Mouse (Mus musculus) limb, embryonic 12.5 days (tissue): ENCODE measurements around the gene Cnksr3. TPM values are rescaled to one million over a fixed set of nuclear protein-coding genes. Genes with fewer than 3 reads are reported as not detected.
A peak's percentile ranks its signal among the peaks of the same experiment; 100 is the strongest.

ENCODE experiments used
- ATAC-seq: fragments of 200-750 bp; cut with Nextera tagmentation; 2 replicates; pipeline ENCODE4 v1.8.0; 2017; ENCODE audit warnings: low read depth, moderate TSS enrichment; ENCODE audit not compliant: insufficient number of reproducible peaks, insufficient read depth, low FRiP score, low TSS enrichment
- H3K27ac ChIP-seq: fragments of 300-500 bp; sonication (generic); 2 replicates; pipeline ENCODE4 v1.5.1; 2016; ENCODE audit warnings: mild to moderate bottlenecking, moderate library complexity
- H3K27me3 ChIP-seq: fragments of 300-500 bp; sonication (generic); 2 replicates; pipeline ENCODE4 v1.6.1; 2016; ENCODE audit warnings: mild to moderate bottlenecking, moderate library complexity
- H3K36me3 ChIP-seq: fragments of 300-500 bp; sonication (generic); 2 replicates; pipeline ENCODE4 v1.6.1; 2016; ENCODE audit warnings: mild to moderate bottlenecking, moderate library complexity
- H3K4me1 ChIP-seq: fragments of 300-500 bp; sonication (generic); replicated peaks from 2 replicates; pipeline ENCODE4 v1.6.1; 2016
- H3K4me2 ChIP-seq: fragments of 300-500 bp; sonication (generic); 2 replicates; pipeline ENCODE4 v1.6.1; 2016; ENCODE audit warnings: mild to moderate bottlenecking, moderate library complexity
- H3K4me3 ChIP-seq: fragments of 300-500 bp; sonication (generic); replicated peaks from 2 replicates; pipeline ENCODE4 v1.5.1; 2016; ENCODE audit warnings: mild to moderate bottlenecking
- H3K9ac ChIP-seq: fragments of 300-500 bp; sonication (generic); replicated peaks from 2 replicates; pipeline ENCODE4 v1.6.1; 2016; ENCODE audit warnings: mild to moderate bottlenecking, moderate library complexity
- H3K9me3 ChIP-seq: fragments of 300-500 bp; sonication (generic); 2 replicates; pipeline ENCODE4 v1.6.1; 2016; ENCODE audit warnings: mild to moderate bottlenecking, moderate library complexity
- WGBS: fragments of 180-500 bp; shearing (Covaris S2); methylation state at CpG from one replicate; pipeline ENCODE4 v1.1.7; 2016; 5-methylcytosine and 5-hydroxymethylcytosine counted together
- polyA plus RNA-seq: library from polyadenylated mRNA; unstranded; fragments of >200 nt; fragmentation: Nextera tagmentation; extraction: Ambion mirVana; gene quantifications from 2 replicates; pipeline ENCODE4 v1.2.1, GENCODE M21; 2016

Cnksr3 gene
- polyA plus RNA-seq, 1 experiment from 2014 or later, result 14.4 TPM

DNA sequence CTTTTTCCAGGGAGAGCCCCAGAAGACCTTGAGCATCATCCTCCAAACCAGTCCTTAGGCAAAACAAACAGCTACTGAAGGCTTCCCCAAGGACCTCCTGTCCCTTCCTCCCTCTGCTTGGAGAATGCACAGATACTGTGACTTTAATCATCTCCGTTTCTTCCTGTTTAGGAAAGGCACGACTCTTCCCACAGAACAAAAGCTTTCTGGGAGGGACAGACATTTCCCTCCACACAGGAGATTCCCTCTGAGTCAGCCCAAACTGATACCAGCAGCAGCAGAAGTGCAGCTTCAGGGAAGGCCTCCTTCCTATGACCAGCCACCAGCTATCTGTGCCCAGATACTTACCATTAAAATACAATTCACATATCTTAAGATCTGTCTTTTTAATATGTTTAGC lies 37.6 kb downstream of the Cnksr3 start:
- Histone ChIP-seq H3K27ac (no peak overlapping the region), H3K4me1 (peaks cover 22% of the 10 kb centered on the region; the same call in 1 of the 2 replicates), H3K4me2 (no peak overlapping the region), H3K9me3 (no peaks in the 10 kb centered on the region), H3K9ac (no peak overlapping the region), H3K27me3 (no peaks in the 10 kb centered on the region), H3K4me3 (no peak overlapping the region), H3K36me3 (0 out of 2 replicates have a peak, but pooled peaks cover 4% of the 10 kb centered on the region)
- 60% methylated on average over 2 of the region's 2 CpGs for WGBS
- ATAC-seq, result no peak

GRCm38 (mm10) chr10:7173098-7173497 lies 38.9 kb downstream of the Cnksr3 start:
- Histone ChIP-seq H3K4me3 (no peak overlapping the region), H3K9me3 (no peaks in the 10 kb centered on the region), H3K27ac (no peak overlapping the region), H3K4me1 (peaks cover 22% of the 10 kb centered on the region; the same call in 1 of the 2 replicates), H3K36me3 (0 out of 2 replicates have a peak, but pooled peaks cover 4% of the 10 kb centered on the region), H3K4me2 (no peak overlapping the region), H3K27me3 (no peaks in the 10 kb centered on the region), H3K9ac (no peak overlapping the region)
- ATAC-seq, result no peak
- whole genome bisulfite sequencing, result 85% methylated on average over 1 of the region's 1 CpGs

- no peak for ATAC-seq
These were observed 41.6 kb downstream of the Cnksr3 start for GRCm38 (mm10) chr10:7170434-7170833.

DNA sequence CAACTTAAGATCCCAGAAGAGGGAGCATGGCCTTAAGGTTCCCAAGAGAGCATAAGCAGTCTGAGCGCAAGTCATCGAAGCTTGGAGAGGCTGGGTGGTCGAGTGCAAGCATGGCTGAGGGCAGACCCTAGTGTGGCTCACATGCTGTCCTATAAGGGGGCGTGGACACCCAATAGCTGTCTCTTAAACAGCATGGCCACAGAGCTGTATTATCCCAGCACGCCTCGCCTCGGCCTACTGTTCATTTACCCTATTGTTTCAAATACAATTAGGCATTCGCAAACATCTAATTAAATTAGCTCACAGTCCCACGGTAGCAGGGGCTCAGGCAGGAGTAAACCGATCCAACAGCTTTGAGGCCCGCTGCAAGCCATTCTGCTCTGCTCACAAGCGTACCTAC lies 49.0 kb downstream of the Cnksr3 start:
- Histone ChIP-seq H3K36me3 (peaks cover 4% of the 10 kb centered on the region; the same call in 1 of the 2 replicates), H3K9ac (no peak overlapping the region), H3K27ac (0 out of 2 replicates have a peak overlapping the region, but pooled peaks have one; percentile 29), H3K4me1 (peaks cover 43% of the 10 kb centered on the region), H3K9me3 (0 out of 2 replicates have a peak, but pooled peaks cover 7% of the 10 kb centered on the region), H3K4me2 (no peak overlapping the region), H3K27me3 (no peaks in the 10 kb centered on the region), H3K4me3 (no peak overlapping the region)
- 69% methylated on average over 12 of the region's 12 CpGs for WGBS
- no peak for ATAC-seq

More at GRCm38 (mm10) chr10:7170434-7170833, 41.6 kb downstream of the Cnksr3 start:
- 85% methylated on average over 3 of the region's 3 CpGs for WGBS
- Histone ChIP-seq H3K4me1 (0 out of 2 replicates have a peak, but pooled peaks cover 5% of the 10 kb centered on the region), H3K27me3 (no peaks in the 10 kb centered on the region), H3K9me3 (0 out of 2 replicates have a peak, but pooled peaks cover under 1% of the 10 kb centered on the region), H3K4me2 (no peak overlapping the region), H3K9ac (no peak overlapping the region), H3K4me3 (no peak overlapping the region), H3K36me3 (0 out of 2 replicates have a peak, but pooled peaks cover 4% of the 10 kb centered on the region), H3K27ac (no peak overlapping the region)

DNA sequence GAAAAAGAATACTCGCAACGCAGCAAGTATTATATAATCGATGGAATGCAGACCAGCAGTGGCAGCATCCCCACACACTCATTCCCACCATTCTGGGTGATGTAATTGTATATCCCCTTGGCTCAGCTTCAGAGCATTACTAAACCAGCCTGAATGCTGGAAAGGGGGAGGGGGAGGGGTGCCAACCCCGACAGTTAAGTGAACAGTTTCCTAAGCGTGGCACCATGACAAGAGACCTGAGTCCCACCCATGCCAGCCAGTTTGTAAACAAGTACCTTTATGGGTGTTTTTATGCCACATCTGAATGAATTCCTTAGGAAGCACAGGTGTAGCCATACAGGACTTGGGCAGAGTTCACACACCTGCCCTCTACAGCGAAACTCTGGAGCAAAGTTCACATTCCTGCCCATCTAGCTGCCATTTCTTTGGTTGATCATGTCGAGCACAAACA lies 53.0 kb downstream of the Cnksr3 start:
- H3K9me3 ChIP-seq, result no peaks in the 10 kb centered on the region
- H3K4me1 ChIP-seq, result peaks cover 49% of the 10 kb centered on the region
- no peaks in the 10 kb centered on the region for H3K27me3 ChIP-seq
- no peak; the same call in 1 of the 2 replicates for ATAC-seq
- H3K4me2 ChIP-seq, result peak overlapping the region; percentile 31
- H3K9ac ChIP-seq, result no peak overlapping the region
- H3K27ac ChIP-seq, result peak overlapping the region; percentile 70
- H3K36me3 ChIP-seq, result peaks cover 12% of the 10 kb centered on the region
- no peak overlapping the region for H3K4me3 ChIP-seq
- 48% methylated on average over 7 of the region's 7 CpGs for WGBS

- Histone ChIP-seq H3K9me3 (no peaks in the 10 kb centered on the region), H3K9ac (no peak overlapping the region), H3K4me2 (peak overlapping the region; percentile 31), H3K4me3 (no peak overlapping the region), H3K27ac (peak overlapping the region; percentile 70), H3K27me3 (no peaks in the 10 kb centered on the region), H3K4me1 (peaks cover 45% of the 10 kb centered on the region), H3K36me3 (peaks cover 16% of the 10 kb centered on the region)
- 34% methylated on average over 15 of the region's 15 CpGs for whole genome bisulfite sequencing
- peak; percentile 50; the same call in 1 of the 2 replicates for ATAC-seq
These were observed 53.6 kb downstream of the Cnksr3 start for GRCm38 (mm10) chr10:7158285-7159060.

DNA sequence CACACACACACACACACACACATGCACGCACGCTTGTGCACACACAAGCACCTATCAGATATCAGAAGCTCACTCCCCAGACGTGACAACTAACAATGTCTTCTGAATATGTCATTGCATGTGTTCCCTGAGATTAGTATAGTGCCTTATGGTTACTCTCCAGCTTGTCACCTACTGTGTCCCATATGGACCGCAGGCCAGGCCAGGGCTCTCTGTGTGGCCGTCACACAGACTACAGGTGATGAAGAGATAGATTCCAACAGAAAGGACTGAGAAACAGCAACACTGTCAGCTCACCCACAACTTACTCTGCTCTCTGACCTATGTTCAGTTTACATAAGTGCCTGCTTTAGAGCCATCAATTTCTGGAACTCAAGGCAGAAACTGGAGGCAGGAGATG lies 57.2 kb downstream of the Cnksr3 start:
- Histone ChIP-seq H3K36me3 (peaks cover 32% of the 10 kb centered on the region), H3K4me1 (peaks cover 29% of the 10 kb centered on the region), H3K9me3 (no peaks in the 10 kb centered on the region), H3K27me3 (no peaks in the 10 kb centered on the region), H3K9ac (no peak overlapping the region), H3K4me3 (no peak overlapping the region), H3K27ac (no peak overlapping the region), H3K4me2 (no peak overlapping the region)
- 89% methylated on average over 5 of the region's 5 CpGs for WGBS
- no peak for ATAC-seq

DNA sequence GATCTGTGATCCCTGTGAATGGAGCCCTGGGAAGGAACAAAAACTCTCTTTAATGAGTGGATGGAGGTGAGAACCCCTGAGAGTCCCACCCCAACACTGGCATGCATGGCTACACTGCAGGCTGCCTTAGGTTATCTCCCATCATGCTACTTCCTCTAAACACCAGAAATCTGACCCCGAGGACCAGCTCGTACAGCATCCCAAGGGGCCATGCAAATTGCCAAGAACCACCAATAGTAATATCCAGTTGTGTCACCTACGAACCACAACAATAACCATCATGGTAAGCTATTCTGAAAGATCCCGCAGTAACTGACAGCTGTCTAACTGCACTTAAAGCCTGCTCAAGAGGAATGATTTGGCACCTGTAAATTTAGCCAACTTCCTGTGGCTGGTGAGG lies 59.1 kb downstream of the Cnksr3 start:
- Histone ChIP-seq H3K27me3 (no peaks in the 10 kb centered on the region), H3K36me3 (peaks cover 40% of the 10 kb centered on the region), H3K9ac (no peak overlapping the region), H3K4me3 (no peak overlapping the region), H3K27ac (no peak overlapping the region), H3K4me2 (no peak overlapping the region), H3K9me3 (no peaks in the 10 kb centered on the region), H3K4me1 (peaks cover 9% of the 10 kb centered on the region; the same call in 1 of the 2 replicates)
- no peak for ATAC-seq
- WGBS, result 83% methylated on average over 4 of the region's 4 CpGs

DNA sequence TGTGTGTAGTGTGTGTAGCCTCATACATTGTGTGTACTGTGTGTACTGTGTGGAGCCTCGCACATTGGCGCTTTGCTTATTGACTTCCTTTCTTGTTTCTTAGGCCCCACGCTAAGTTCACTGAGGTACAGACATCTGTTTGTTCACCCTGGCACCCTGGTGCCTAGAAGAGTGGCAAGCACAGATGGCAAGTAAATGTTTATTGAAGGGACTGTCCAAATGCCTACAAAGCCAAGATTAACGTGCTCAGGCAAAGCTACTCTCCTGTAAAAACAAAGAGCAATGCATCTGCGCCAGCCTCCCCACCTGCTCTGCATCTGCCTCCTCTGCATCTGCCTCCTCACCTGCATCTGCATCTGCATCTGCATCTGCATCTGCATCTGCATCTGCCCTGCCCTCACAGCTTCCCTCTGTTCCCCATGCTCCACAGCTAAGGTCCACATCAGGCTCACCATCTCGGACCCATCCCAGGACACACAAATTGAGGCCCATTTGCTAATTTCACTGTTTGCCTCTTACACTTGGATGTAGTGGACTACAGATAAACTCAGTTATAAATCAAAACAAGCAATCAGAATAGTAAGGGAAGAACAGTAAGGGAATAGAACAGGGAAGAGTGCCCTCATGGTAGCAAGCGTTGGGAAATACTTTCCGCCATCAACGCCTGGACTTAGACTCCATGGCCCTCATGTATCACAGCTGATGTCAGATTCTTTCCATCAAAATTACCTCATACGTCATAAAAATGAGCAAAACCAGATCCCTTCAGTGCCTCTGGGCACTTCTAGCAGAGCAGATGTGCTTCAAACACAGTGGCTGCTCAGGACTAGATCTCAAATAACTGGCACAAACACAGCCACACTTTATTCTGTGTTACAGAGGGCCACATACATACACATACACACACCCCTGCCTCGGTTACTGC lies 62.1 kb downstream of the Cnksr3 start:
- Histone ChIP-seq H3K4me2 (no peak overlapping the region), H3K9me3 (no peaks in the 10 kb centered on the region), H3K4me3 (no peak overlapping the region), H3K4me1 (0 out of 2 replicates have a peak, but pooled peaks cover 5% of the 10 kb centered on the region), H3K27ac (peak overlapping the region; percentile 59; the same call in 1 of the 2 replicates), H3K9ac (no peak overlapping the region), H3K27me3 (no peaks in the 10 kb centered on the region), H3K36me3 (peaks cover 38% of the 10 kb centered on the region; the same call in 1 of the 2 replicates)
- ATAC-seq, result no peak
- WGBS, result 70% methylated on average over 11 of the region's 11 CpGs

- H3K27ac ChIP-seq, result no peak overlapping the region
- H3K4me2 ChIP-seq, result no peak overlapping the region
- no peaks in the 10 kb centered on the region for H3K27me3 ChIP-seq
- peak; percentile 37; the same call in 1 of the 2 replicates for ATAC-seq
- H3K4me3 ChIP-seq, result no peak overlapping the region
- 72% methylated on average over 5 of the region's 5 CpGs for WGBS
- 0 out of 2 replicates have a peak, but pooled peaks cover 9% of the 10 kb centered on the region for H3K4me1 ChIP-seq
- peaks cover 31% of the 10 kb centered on the region for H3K36me3 ChIP-seq
- no peaks in the 10 kb centered on the region for H3K9me3 ChIP-seq
- no peak overlapping the region for H3K9ac ChIP-seq
These were observed 66.4 kb downstream of the Cnksr3 start for GRCm38 (mm10) chr10:7145614-7146013.
